Mouse (Mus musculus) adrenal gland, postnatal 25 days (tissue): ENCODE data around the gene Eya3. TPM values are rescaled to one million over a fixed set of nuclear protein-coding genes. Genes with fewer than 3 reads are reported as not detected.
"Not testable (repeated sequence)": the region's sequence is repeated elsewhere in the genome, so short reads cannot be mapped to it uniquely, and the experiment has no call there.

Experiments
- DNase-seq: peaks from one replicate; pipeline ENCODE4 v3.0.0; 2021; ENCODE audit warnings: mixed read lengths
- long read RNA-seq: library from polyadenylated mRNA; stranded (forward); transcript quantifications from one replicate; pipeline ENCODE4 v2.0.0, GENCODE M21; 2021
- total RNA-seq: library from RNA; stranded (reverse); gene quantifications from 2 replicates; pipeline ENCODE4 v1.2.3, GENCODE M21; 2021

Eya3 gene
- 22.4 and 28.8 TPM in 2 replicates for total RNA-seq
- long read RNA-seq, full-length matches to known transcripts: 2 of 8 reads
- long read RNA-seq, partial matches to known transcripts: 1 of 8 reads
- long read RNA-seq, other reads (novel, unspliced or antisense): 5 of 8 reads

GRCm38 (mm10) chr4:132638461-132639190, at the start of gene Eya3:
Gene Eya3, plus strand, starts transcription at chr4:132638987.
- DNase-seq: peak; percentile 93

- DNase-seq: no peak
Observed at GRCm38 (mm10) chr4:132590642-132591041, 48.1 kb upstream of the Eya3 start.

DNA sequence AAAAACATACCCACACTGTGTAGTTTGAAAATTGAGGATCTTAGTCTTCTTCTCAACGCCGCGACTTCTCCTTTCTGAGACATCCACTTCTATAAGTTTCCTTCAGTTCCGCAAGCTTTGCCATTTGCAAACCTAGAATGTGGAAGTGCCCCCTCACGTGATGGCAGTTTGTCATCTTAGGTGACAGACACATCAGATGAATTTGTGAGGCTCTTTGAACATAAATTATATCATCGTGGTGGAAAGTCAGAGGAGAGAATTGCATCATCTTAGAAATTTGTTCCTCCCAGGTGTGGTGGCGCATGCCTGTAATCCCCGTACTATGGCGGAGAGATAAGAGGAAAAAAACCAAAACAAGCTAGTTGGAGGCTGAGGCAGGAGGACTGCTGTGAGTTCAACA, 45.8 kb upstream of the Eya3 start:
- DNase-seq: no peak

DNA sequence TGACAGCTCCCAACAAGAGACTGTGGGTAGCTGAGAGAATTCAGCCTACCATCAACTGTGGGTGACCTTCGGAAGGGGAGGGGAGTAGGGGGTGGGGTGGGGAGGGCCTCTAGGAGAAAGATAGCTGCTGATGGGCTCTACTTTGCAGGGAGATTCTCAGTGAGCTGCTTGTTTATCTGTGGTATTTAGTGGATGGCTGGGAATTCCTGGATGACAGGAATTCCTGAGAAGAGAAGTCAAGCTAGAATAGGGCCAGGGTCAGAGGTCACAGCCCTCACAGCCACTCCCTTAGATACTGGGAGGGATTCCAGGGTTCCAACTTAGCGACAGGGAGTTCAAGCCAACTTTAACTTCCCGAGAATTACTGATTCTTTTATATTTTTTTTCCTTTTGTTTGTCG, 44.6 kb upstream of the Eya3 start:
- no peak for DNase-seq

GRCm38 (mm10) chr4:132598861-132599260, 39.9 kb upstream of the Eya3 start:
- no peak for DNase-seq

GRCm38 (mm10) chr4:132599764-132600163, 39.0 kb upstream of the Eya3 start:
- no peak for DNase-seq

GRCm38 (mm10) chr4:132600465-132600864, 38.3 kb upstream of the Eya3 start:
- no peak for DNase-seq

DNA sequence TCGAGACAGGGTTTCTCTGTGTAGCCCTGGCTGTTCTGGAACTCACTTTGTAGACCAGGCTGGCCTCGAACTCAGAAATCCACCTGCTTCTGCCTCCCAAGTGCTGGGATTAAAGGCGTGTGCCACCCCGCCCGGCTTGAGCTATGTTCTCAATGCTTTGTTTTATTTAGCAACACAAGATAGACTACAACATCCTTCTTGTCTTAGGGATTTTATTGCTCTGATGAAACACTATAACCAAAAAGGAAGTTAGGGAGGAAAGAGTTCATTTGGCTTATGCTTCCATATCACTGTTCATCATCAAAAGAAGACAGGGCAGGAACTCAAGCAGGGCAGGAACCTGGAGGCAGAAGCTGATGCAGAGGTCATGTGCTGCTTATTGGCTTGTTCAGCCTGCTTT, 37.5 kb upstream of the Eya3 start:
- not testable (repeated sequence) for DNase-seq

DNA sequence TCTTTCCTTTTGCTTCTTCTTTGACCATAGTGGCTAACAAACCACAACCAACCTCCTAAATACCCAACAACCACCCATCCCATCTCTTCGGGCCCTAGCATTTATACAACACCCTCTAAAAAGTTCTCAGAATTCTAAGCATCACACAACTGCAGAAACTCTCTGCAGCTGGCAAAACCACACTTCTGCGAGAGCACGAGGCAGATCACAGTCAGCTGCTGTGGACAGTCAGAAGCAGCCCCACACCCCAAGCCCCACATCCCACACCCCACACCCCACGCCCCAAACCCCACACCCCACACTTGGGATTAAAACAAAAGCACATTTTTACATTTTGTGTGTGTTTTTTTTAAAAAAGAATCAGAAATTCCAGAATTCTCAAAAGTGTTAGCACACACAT, 35.3 kb upstream of the Eya3 start:
- no peak for DNase-seq

DNA sequence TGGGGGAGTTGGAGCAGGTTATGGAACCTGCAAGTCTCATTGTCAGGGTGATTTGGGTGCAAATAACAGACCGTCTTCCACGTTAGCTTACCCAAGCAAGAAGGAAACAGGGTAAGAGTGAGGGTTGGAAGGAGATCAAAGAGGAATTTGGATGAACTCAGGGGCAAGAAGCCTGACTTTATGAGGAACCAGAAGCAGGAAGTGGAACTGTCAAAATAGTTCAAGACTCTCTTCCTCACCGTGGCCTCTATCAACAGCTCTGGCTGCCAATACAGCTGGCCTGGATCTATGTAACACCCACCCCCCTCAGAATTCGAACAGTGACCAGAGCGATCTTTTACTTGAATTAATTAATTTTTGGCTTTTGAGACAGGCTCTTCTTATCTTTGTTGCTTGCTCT, 33.0 kb upstream of the Eya3 start:
- no peak for DNase-seq

DNA sequence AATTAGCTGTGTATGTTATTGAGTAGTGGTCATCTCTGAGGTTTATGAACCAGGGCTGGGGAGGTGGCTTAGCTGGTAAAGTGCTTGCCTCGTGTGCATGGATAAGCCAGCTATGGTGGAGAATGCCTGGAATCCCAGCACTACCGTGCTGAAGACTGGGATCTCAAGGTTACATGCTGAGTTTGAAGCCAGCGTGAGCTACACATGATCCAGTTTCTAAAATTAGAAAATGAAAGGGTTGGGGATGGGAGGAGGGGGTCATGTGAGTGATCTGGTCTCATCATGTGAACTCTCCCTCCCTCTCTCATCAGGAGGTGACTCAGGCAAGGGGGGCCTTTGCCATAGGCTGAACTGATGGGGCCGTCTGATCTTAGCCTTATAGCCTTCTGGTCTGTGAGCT, 30.6 kb upstream of the Eya3 start:
- no peak for DNase-seq

- DNase-seq: no peak
Observed at GRCm38 (mm10) chr4:132610301-132610984, 28.3 kb upstream of the Eya3 start.

GRCm38 (mm10) chr4:132611320-132611719, 27.5 kb upstream of the Eya3 start:
- DNase-seq: no peak

- DNase-seq: no peak
Observed at GRCm38 (mm10) chr4:132617873-132618272, 20.9 kb upstream of the Eya3 start.

DNA sequence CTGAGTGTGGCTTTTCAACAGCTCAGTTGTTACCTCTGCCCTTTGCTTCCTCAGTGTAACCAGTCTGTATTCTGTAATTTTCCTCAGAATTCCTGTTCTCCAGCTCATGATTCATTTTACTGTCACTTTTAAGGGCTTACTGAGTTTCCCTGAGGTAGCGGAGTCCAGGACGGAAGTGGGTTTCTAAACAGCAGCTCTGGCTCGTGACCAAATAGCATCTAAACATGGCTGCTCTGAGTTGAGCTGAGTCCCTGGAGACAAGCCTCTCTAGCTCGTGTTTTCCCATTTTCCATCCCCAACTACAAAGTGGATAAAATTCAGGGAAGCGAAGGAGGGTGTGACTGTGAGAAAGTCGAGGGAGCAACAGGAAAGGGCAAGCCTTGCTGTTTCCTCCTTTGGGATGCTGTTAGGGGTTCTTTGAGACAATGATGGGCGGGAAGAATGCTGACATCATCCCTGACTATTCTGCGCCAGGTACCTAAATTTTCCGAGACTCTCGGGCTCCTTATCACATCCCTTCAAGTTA, 19.9 kb upstream of the Eya3 start:
- no peak for DNase-seq

DNA sequence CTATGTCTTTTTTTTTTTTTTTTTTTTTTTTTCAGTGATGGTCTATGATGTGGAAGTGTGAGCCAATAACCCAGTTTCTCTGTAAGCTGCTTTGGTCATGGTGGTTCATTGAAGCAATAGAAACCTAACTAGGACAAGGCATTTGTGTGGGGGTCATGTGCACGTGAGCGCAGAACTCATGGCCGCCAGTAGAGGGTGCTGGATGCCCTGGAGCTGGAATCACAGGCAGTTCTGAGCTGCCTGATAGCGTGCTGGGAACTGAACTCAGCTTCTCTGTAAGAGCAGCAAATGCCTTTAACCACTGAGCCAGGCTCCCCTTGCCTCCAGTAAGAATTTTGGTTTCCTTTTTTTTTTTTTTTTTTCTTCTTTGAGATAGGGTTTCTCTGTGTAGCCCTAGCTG, 18.7 kb upstream of the Eya3 start:
- no peak for DNase-seq

DNA sequence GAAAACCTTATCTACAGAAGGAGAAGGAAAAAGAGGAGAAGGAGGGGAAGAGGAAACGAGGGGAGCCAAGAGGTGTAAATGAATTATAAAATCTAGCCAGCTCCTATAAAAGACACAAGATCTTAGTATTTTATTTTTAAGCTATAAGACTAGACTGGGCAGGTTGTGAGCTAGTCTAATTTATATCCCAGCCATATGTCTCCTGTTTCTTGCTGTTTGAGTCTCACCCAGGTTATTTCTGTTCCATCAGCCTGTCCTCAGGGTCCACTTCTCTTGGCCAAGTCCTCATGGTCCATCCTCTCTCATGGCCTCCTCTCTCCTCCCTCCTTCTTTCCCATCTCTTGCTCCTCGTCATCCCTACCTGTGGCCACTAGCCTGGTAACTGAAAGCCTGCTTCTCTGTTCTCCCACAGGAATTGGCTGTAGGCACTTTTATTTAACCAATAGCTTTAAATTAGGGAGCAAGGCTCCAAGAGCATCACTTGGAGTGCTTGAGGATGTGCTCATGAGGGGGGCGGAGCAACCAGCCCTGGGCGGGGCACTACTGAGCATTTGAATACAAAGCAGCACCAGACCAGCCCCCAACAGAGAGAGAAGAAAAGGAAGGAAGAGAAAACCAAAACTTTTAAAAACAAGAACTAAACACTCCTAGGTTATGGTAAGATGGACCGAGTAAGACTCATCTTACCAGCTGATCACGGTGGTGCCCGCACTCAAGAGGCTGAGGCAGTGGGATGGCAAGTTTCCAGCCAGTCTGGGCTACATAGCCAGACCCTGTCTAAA, 17.3 kb upstream of the Eya3 start:
- DNase-seq: no peak

DNA sequence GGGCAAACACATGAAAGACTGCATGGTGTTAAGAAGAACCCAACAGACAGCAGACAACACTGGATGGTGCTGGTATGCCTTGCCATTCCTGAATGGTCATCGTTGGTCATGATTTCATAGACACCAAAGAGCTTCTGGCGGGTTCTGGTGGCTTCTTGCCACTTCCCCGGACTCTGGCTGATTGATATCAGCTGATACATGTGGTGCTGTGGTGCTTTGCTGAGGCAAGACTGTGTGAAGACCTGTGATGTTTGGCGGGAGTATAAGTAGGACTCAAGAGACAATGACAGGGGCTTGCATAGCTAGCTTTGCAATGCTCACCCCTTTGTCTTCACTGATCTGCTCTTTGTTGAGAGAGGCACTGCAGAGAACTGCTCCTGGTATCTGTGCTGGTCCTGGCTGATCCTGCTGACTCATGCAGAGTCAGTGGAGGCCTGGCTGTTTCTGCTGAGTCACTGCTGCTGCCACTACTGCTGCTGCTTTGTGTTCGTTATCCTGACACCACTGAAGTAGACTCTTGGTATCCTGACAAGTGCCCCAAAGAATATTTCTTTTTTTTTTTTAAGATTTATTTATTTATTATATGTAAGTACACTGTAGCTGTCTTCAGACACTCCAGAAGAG, 14.6 kb upstream of the Eya3 start:
- DNase-seq: peak; percentile 46

- peak; percentile 32 for DNase-seq
Observed at GRCm38 (mm10) chr4:132628830-132629229, 10.0 kb upstream of the Eya3 start.

- DNase-seq: no peak
Observed at GRCm38 (mm10) chr4:132635971-132636370, 2.8 kb upstream of the Eya3 start.

GRCm38 (mm10) chr4:132636554-132636953, 2.2 kb upstream of the Eya3 start:
- DNase-seq: peak; percentile 16

DNA sequence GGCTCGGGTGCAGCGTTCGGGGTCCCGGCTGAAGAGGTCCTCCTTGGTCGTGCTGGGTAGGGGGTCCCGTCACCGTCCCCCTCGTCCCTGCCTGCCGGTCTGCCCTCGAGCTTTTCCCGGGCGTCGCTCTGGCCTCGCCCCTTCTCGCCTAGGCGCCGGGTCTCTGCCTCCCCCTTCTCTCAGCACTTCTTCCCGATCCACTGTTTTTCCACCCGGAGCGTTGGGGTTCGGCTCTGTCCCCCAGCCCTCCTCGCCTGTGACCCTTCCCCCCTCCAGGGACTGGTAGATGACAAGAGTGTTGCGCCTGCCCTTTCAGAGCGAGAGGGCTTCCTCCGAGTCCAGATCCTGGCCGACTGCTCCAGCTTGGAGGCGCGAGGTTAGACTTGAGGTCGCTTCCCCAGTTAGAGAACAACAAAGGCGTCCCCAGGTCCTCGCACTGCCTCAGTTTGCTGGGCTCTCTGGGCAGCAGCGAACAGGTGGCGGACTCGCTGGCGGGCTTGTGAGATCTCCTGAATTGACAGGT, 465 bp downstream of the Eya3 start:
- peak; percentile 29 for DNase-seq
